Mouse (Mus musculus) hindbrain, embryonic 11.5 days (tissue): ENCODE measurements around the gene Immp2l. TPM values are rescaled to one million over a fixed set of nuclear protein-coding genes. Genes with fewer than 3 reads are reported as not detected.

Experiments used
- ATAC-seq: fragments of 200-750 bp; cut with Nextera tagmentation; 2 replicates; pipeline ENCODE4 v1.8.0; 2017; ENCODE audit warnings: mild to moderate bottlenecking, moderate TSS enrichment, moderate library complexity; ENCODE audit not compliant: low FRiP score
- DNase-seq: peaks from one replicate; pipeline ENCODE4 v3.0.0-alpha.2; 2015; ENCODE audit warnings: low spot score
- H3K27ac ChIP-seq: fragments of 300-500 bp; sonication (generic); 2 replicates; pipeline ENCODE4 v1.5.1; 2014; ENCODE audit warnings: mild to moderate bottlenecking, low read depth, low read length
- H3K27me3 ChIP-seq: fragments of 300-500 bp; sonication (generic); 2 replicates; pipeline ENCODE4 v1.6.1; 2014; ENCODE audit warnings: mild to moderate bottlenecking, low read length, moderate library complexity, mixed read lengths; ENCODE audit not compliant: control insufficient read depth, insufficient read depth
- H3K36me3 ChIP-seq: fragments of 300-500 bp; sonication (generic); 2 replicates; pipeline ENCODE4 v1.6.1; 2014; ENCODE audit warnings: mild to moderate bottlenecking, low read length, moderate library complexity, mixed read lengths; ENCODE audit not compliant: control insufficient read depth, insufficient read depth
- H3K4me1 ChIP-seq: fragments of 300-500 bp; sonication (generic); replicated peaks from 2 replicates; pipeline ENCODE4 v1.6.1; 2014; ENCODE audit warnings: low read length, mixed read lengths; ENCODE audit not compliant: control insufficient read depth, insufficient read depth
- H3K4me2 ChIP-seq: fragments of 300-500 bp; sonication (generic); replicated peaks from 2 replicates; pipeline ENCODE4 v1.6.1; 2014; ENCODE audit warnings: mild to moderate bottlenecking, low read depth, low read length
- H3K4me3 ChIP-seq: fragments of 300-500 bp; sonication (generic); 2 replicates; pipeline ENCODE4 v1.5.1; 2014; ENCODE audit warnings: low read depth, low read length
- H3K9ac ChIP-seq: fragments of 300-500 bp; sonication (generic); 2 replicates; pipeline ENCODE4 v1.6.1; 2014; ENCODE audit warnings: low read depth, low read length
- H3K9me3 ChIP-seq: fragments of 300-500 bp; sonication (generic); 2 replicates; pipeline ENCODE4 v1.6.1; 2016; ENCODE audit warnings: low read length; ENCODE audit not compliant: control insufficient read depth
- whole genome bisulfite sequencing: fragments of 180-500 bp; shearing (Covaris S2); extraction: QIAGEN DNeasy Blood & Tissue Kit; methylation state at CpG from one replicate; pipeline ENCODE4 v1.1.7; 2014; 5-methylcytosine and 5-hydroxymethylcytosine counted together
- polyA plus RNA-seq: library from polyadenylated mRNA; unstranded; fragments of >200 nt; fragmentation: Nextera tagmentation; extraction: Ambion mirVana; gene quantifications from 2 replicates; pipeline ENCODE4 v1.2.1, GENCODE M21; 2014

Immp2l gene
- polyA plus RNA-seq = 9.3 TPM in 2 replicates

DNA sequence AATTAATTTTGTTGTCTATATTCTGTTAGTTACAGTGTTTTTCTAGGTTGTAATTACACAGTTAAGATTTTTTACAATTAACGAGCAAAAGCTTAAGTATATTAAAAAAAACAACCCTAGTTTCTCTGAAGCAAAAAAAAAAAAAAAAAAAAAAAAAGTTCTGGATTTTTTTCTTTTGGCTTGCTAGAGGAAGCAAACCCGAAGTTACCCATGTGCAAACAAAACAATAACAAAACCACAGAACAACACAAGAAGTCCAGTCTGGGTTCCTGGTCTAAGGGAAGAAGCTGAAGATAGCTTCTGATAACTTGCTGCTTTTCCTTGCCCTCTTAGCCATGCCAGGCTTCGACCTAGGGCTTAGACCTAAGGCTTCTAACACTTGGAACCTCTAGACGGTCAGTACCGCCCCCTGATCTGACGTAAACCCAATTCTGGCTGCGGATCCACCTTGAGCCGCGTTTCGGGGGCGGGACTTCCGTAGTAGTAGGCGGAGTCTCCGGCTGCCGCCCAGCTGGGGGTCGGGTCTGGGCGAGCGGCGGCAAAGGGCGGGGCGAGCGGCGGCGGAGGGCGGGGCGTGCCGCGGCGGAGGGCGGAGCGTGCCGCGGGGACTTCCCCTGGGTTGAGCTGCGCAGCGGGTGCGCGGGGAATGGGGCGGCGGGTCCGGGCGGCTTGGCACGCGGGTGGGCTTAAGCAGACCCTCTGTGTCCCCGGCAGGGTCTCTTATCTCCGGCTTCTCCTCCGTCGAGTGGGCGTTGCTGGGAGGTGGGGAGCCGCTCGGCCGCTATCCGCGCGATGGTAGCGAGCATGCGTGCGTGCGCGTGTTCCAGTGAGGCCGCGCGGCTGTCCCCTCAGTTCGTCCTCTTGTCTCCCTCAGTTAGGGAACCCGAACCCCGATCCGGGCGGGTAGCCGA, at the start of gene Immp2l:
Immp2l (plus strand) TSS at position 580 of the 911 bp plus-strand sequence.
- Histone ChIP-seq H3K36me3 (no peaks in the 10 kb centered on the region), H3K27ac (0 out of 2 replicates have a peak within 1 kb of the TSS, but pooled peaks have one; percentile 24), H3K4me3 (peak within 1 kb of the TSS; percentile 71), H3K27me3 (no peaks in the 10 kb centered on the region), H3K4me2 (peak within 1 kb of the TSS; percentile 92), H3K9ac (peak within 1 kb of the TSS; percentile 93), H3K9me3 (no peaks in the 10 kb centered on the region), H3K4me1 (no peaks in the 10 kb centered on the region)
- 3% methylated on average over 57 of the region's 68 CpGs for WGBS
- DNase-seq (peak; percentile 95), ATAC-seq (peak; percentile 96)

DNA sequence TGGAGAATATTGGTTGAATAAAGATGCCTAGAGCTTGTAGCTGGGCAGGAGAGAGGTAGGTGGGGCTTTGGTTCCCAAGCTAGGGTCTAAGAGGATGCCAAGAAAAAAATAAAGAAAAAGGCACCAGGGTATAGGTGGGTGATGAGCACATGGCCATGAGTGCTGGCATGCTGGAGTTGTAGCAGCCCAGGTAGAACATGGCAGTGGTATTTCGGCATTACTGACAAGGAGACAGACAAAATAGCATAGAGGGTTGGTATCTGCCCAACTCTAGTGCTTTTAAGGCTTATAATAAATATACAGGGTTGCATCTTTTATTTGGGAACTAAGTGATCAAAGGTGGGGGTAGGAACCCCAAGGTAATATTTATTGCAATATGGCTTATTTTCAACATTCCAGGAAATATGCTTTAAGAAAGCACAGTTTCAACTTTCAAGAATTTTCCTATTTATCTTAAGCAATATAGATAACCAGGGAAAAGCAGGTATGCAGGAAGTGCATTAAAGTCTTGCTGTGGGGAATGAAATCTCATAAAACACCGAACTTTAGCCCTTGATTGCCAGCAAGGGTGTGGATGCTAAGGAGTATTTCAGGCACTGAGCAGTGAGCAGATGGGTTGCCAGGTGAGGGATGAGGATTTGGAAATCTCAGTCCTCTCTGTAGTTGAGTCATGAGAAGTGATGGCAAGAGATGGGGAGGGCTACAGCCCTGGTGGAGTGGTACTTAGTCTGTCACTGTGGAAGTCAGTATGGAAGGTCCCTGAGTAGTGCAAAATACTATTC, 45.0 kb upstream of the Immp2l start:
- Histone ChIP-seq H3K4me2 (no peak overlapping the region), H3K27me3 (no peaks in the 10 kb centered on the region), H3K9ac (no peak overlapping the region), H3K4me1 (no peaks in the 10 kb centered on the region), H3K9me3 (no peaks in the 10 kb centered on the region), H3K4me3 (no peak overlapping the region), H3K27ac (no peak overlapping the region), H3K36me3 (no peaks in the 10 kb centered on the region)
- WGBS = 91% methylated on average over 2 of the region's 2 CpGs
- no peak for ATAC-seq
- DNase-seq = no peak

DNA sequence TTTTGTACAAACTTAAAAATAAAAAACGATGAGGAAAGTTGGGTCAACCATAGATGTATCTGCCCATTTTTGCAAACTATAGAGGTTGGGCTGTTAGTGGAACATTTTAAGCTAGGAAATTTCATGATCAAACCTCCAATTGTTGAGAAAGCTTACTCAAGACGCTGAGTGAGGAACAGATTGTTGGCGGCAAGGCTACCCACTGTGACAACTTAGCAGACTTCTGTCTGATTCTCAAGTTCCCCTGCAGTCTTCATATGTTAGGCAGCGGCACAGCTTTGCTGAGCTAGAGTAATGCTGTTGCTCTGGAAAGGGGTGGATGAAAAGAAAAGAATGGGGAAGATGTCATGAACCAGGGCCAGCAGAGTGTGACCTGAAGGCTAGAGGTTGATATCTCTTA, 44.2 kb upstream of the Immp2l start:
- Histone ChIP-seq H3K27ac (no peak overlapping the region), H3K27me3 (no peaks in the 10 kb centered on the region), H3K9me3 (no peaks in the 10 kb centered on the region), H3K4me1 (no peaks in the 10 kb centered on the region), H3K36me3 (no peaks in the 10 kb centered on the region), H3K9ac (no peak overlapping the region), H3K4me2 (no peak overlapping the region), H3K4me3 (no peak overlapping the region)
- DNase-seq = no peak
- WGBS = 76% methylated on average over 4 of the region's 4 CpGs
- no peak for ATAC-seq

DNA sequence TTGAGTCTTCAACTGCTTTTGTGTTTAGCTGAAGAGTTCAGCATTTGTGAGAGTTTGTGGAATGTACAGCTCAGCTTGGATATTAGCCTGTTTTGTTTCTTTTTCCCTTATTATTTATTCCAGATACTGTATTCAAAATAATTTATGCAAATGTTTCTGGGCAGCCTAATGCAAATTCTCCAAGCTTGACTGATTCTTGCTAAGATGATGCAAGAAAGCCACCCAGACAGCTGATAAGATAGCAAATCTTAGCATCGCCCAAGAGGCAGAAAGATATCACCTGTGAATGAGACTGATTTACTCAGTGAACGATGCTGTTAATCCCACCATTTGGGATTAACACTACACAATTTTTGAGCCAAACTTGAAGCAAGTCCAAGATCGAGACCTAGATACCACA, 43.7 kb upstream of the Immp2l start:
- H3K4me3 ChIP-seq = no peak overlapping the region
- no peak overlapping the region for H3K27ac ChIP-seq
- no peaks in the 10 kb centered on the region for H3K27me3 ChIP-seq
- WGBS = 92% methylated on average over 3 of the region's 3 CpGs
- H3K9ac ChIP-seq = no peak overlapping the region
- H3K9me3 ChIP-seq = no peaks in the 10 kb centered on the region
- H3K4me2 ChIP-seq = no peak overlapping the region
- DNase-seq = no peak
- H3K36me3 ChIP-seq = no peaks in the 10 kb centered on the region
- no peaks in the 10 kb centered on the region for H3K4me1 ChIP-seq
- ATAC-seq = no peak

DNA sequence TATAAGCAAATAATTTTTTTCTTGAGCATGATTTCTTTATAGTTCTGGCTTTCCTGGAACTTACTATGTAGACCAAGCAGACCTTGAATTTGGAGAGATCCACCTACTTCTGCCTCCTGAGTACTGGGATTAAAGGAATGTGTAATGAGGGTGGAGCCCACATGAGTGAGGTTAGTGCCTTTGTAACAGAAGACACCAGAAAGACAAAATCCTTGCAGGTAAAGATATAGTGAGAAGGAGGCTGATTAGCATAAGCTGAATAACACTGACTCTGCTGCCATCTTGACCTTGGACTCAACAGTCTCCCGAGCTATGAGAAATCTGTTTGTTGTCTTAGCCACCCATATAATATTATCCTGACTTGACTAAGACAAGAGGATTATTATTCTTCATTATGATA, 40.9 kb upstream of the Immp2l start:
- no peak overlapping the region for H3K4me2 ChIP-seq
- 89% methylated on average over 1 of the region's 1 CpGs for WGBS
- no peaks in the 10 kb centered on the region for H3K36me3 ChIP-seq
- H3K27ac ChIP-seq = no peak overlapping the region
- no peaks in the 10 kb centered on the region for H3K4me1 ChIP-seq
- ATAC-seq (no peak), DNase-seq (no peak)
- no peaks in the 10 kb centered on the region for H3K9me3 ChIP-seq
- no peak overlapping the region for H3K4me3 ChIP-seq
- H3K27me3 ChIP-seq = no peaks in the 10 kb centered on the region
- no peak overlapping the region for H3K9ac ChIP-seq

DNA sequence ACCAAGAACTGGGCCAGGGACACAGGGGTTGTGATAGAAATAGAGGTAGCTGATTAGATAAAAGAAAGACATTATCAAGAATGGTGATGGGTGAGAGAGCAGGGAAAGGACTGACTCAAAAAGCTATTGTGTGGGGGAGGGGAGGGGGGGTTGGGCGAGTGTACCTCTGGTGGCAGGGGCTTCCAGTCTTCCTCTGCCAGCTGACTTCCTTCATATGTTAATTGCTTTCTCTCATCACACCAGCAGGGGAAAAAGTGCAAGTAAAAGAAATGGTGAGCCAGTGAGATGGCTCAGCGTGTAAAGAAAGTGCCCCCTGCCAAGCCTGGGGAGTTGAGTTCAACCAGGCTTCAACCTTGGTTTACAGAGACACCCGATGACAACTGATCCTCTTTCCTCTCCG, 39.2 kb upstream of the Immp2l start:
- no peak overlapping the region for H3K27ac ChIP-seq
- 14% methylated on average over 4 of the region's 4 CpGs for WGBS
- H3K9ac ChIP-seq = no peak overlapping the region
- H3K36me3 ChIP-seq = no peaks in the 10 kb centered on the region
- H3K4me3 ChIP-seq = no peak overlapping the region
- H3K4me1 ChIP-seq = no peaks in the 10 kb centered on the region
- H3K9me3 ChIP-seq = no peaks in the 10 kb centered on the region
- no peak overlapping the region for H3K4me2 ChIP-seq
- ATAC-seq (no peak), DNase-seq (no peak)
- no peaks in the 10 kb centered on the region for H3K27me3 ChIP-seq

DNA sequence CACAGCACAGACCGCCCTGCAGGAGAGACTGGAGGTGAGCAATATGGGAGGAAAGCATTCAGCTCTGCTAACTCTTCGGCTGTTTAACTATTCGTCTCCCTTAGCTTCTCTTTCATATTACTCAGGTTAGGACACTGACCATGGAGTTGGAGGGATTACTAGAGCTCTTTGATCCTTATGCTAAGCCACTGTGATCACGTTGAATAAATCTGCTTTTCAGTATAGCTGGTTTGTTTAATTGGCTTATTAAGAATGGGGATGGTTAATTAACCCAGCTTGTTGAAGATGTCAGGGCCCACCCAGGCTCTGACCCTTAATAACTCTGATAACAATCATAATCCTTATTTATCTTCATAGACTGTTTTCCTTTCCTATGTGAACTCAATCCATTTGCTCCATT, 38.1 kb upstream of the Immp2l start:
- no peak overlapping the region for H3K4me3 ChIP-seq
- DNase-seq = no peak
- H3K27ac ChIP-seq = no peak overlapping the region
- ATAC-seq = no peak
- H3K4me1 ChIP-seq = no peaks in the 10 kb centered on the region
- no peak overlapping the region for H3K9ac ChIP-seq
- H3K4me2 ChIP-seq = no peak overlapping the region
- no peaks in the 10 kb centered on the region for H3K27me3 ChIP-seq
- H3K36me3 ChIP-seq = no peaks in the 10 kb centered on the region
- no peaks in the 10 kb centered on the region for H3K9me3 ChIP-seq
- 66% methylated on average over 4 of the region's 4 CpGs for WGBS

DNA sequence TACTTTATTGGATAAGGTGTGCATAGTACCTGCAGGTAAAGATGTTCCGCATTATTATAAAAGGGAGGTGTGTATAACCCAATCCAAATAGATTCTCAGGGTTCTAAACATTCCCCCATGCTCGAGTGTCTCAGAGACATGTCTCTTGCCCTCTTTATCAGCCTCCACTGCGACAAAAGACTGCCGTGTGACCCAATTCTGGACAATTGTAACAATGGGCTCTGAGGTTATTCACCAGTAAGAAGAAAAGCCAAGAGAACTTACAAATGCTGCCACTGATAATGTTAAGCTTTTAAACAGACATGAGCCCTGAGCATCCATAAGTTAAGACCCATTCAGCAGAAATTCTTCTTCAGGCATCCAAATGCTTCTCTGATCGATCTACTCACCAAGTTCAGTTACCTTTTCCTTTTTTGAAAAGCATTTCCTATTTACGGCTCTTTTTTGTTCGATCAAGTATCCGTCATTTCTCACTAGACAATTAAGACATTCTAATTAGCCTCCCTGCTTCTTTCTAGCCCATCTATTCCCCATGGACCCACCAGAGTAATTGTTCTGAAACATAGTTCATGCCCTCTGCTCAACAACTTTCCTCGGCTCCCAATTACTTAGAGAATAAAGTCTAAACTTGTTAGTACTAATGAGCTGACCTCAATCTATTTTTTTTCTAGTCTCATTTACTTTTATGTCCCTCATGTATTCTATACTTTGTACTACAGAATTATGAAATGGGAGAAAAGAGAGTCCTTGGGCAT, 35.4 kb upstream of the Immp2l start:
- ATAC-seq = no peak
- Histone ChIP-seq H3K4me2 (no peak overlapping the region), H3K27me3 (no peaks in the 10 kb centered on the region), H3K4me1 (no peaks in the 10 kb centered on the region), H3K9ac (no peak overlapping the region), H3K36me3 (no peaks in the 10 kb centered on the region), H3K27ac (no peak overlapping the region), H3K4me3 (no peak overlapping the region), H3K9me3 (no peaks in the 10 kb centered on the region)
- DNase-seq = no peak
- WGBS = 85% methylated on average over 9 of the region's 9 CpGs
